Mouse (Mus musculus) cerebellum, postnatal 14 days (tissue): ENCODE results near the gene Olfr281.

ENCODE experiments used
- DNase-seq, 2 experiments: peaks; one replicate each; pipeline ENCODE4 v3.0.0; 2021; ENCODE audit warnings: mixed read lengths in 2 of 2

Gene Olfr281

GRCm38 (mm10) chr15:98486433-98487021, 34.1 kb downstream of the Olfr281 start:
- DNase-seq = no peak

- DNase-seq = no peak
These were observed 38.9 kb downstream of the Olfr281 start for GRCm38 (mm10) chr15:98491332-98491731.

- DNase-seq = no peak
These were observed 39.7 kb downstream of the Olfr281 start, which contains the start of gene Olfr279 for GRCm38 (mm10) chr15:98492102-98492501. TSS of gene Olfr279 (plus strand) at chr15:98492402.

- DNase-seq = peak in 1 of 2 experiments; percentile 58
These were observed 45.2 kb downstream of the Olfr281 start for GRCm38 (mm10) chr15:98497631-98498030.

GRCm38 (mm10) chr15:98503317-98503716, 50.9 kb downstream of the Olfr281 start:
- no peak for DNase-seq

GRCm38 (mm10) chr15:98504514-98504913, 52.1 kb downstream of the Olfr281 start:
- DNase-seq = peak; percentile 54 to 88

- no peak for DNase-seq
These were observed 54.0 kb downstream of the Olfr281 start for GRCm38 (mm10) chr15:98506253-98506957.

- DNase-seq = no peak
These were observed 54.9 kb downstream of the Olfr281 start for GRCm38 (mm10) chr15:98507321-98507720.

- DNase-seq = no peak
These were observed 57.0 kb downstream of the Olfr281 start for GRCm38 (mm10) chr15:98509387-98509786.
